Mouse (Mus musculus) neural tube, embryonic 13.5 days (tissue): ENCODE measurements at regions not wholly inside any gene's neighbourhood (a gene's known extent, or its start where the extent isn't known, plus 50 kb on each side); places are given as distances from the start of the nearest gene placed in this dataset.
A peak's percentile ranks its signal among the peaks of the same experiment; 100 is the strongest.

Source experiments
- ATAC-seq: fragments of 200-750 bp; cut with Nextera tagmentation; 2 replicates; pipeline ENCODE4 v1.8.0; 2017; ENCODE audit warnings: low read depth, mild to moderate bottlenecking, moderate TSS enrichment, moderate library complexity
- H3K27ac ChIP-seq: fragments of 300-500 bp; sonication (generic); replicated peaks from 2 replicates; pipeline ENCODE4 v1.5.1; 2015; ENCODE audit warnings: moderate library complexity, mild to moderate bottlenecking, inconsistent platforms
- H3K27me3 ChIP-seq: fragments of 300-500 bp; sonication (generic); 2 replicates; pipeline ENCODE4 v1.6.1; 2015; ENCODE audit warnings: mild to moderate bottlenecking, inconsistent platforms
- H3K36me3 ChIP-seq: fragments of 300-500 bp; sonication (generic); 2 replicates; pipeline ENCODE4 v1.6.1; 2015; ENCODE audit warnings: mild to moderate bottlenecking, inconsistent platforms
- H3K4me1 ChIP-seq: fragments of 300-500 bp; sonication (generic); replicated peaks from 2 replicates; pipeline ENCODE4 v1.6.1; 2015; ENCODE audit warnings: inconsistent platforms
- H3K4me2 ChIP-seq: fragments of 300-500 bp; sonication (generic); 2 replicates; pipeline ENCODE4 v1.6.1; 2015; ENCODE audit warnings: inconsistent platforms, mild to moderate bottlenecking, moderate library complexity
- H3K4me3 ChIP-seq: fragments of 300-500 bp; sonication (generic); 2 replicates; pipeline ENCODE4 v1.5.1; 2015; ENCODE audit warnings: mild to moderate bottlenecking, inconsistent platforms
- H3K9ac ChIP-seq: fragments of 300-500 bp; sonication (generic); 2 replicates; pipeline ENCODE4 v1.6.1; 2015; ENCODE audit warnings: moderate library complexity, mild to moderate bottlenecking, inconsistent platforms
- H3K9me3 ChIP-seq: fragments of 300-500 bp; sonication (generic); 2 replicates; pipeline ENCODE4 v1.6.1; 2016; ENCODE audit warnings: inconsistent platforms
- WGBS: fragments of 180-500 bp; shearing (Covaris S2); methylation state at CpG from one replicate; pipeline ENCODE4 v1.1.7; 2015; 5-methylcytosine and 5-hydroxymethylcytosine counted together

GRCm38 (mm10) chr5:119136916-119137315 is 533.6 kb upstream of the Tbx3 start:
- H3K4me2 ChIP-seq, result no peak overlapping the region
- no peak for ATAC-seq
- WGBS, result 79% methylated on average over 8 of the region's 8 CpGs
- H3K27me3 ChIP-seq, result no peaks in the 10 kb centered on the region
- H3K36me3 ChIP-seq, result no peaks in the 10 kb centered on the region
- peaks cover 13% of the 10 kb centered on the region for H3K4me1 ChIP-seq
- H3K4me3 ChIP-seq, result no peak overlapping the region
- no peak overlapping the region for H3K27ac ChIP-seq
- no peaks in the 10 kb centered on the region for H3K9me3 ChIP-seq
- no peak overlapping the region for H3K9ac ChIP-seq

GRCm38 (mm10) chr5:119137409-119137808 is 533.1 kb upstream of the Tbx3 start:
- Histone ChIP-seq H3K4me3 (no peak overlapping the region), H3K27ac (no peak overlapping the region), H3K4me2 (peak overlapping the region; percentile 9; the same call in 1 of the 2 replicates), H3K9ac (no peak overlapping the region), H3K4me1 (peaks cover 13% of the 10 kb centered on the region), H3K27me3 (no peaks in the 10 kb centered on the region), H3K9me3 (no peaks in the 10 kb centered on the region), H3K36me3 (no peaks in the 10 kb centered on the region)
- no peak for ATAC-seq
- WGBS, result 46% methylated on average over 13 of the region's 13 CpGs

GRCm38 (mm10) chr5:119137821-119138221 is 532.6 kb upstream of the Tbx3 start:
- H3K4me1 ChIP-seq, result peaks cover 13% of the 10 kb centered on the region
- H3K4me2 ChIP-seq, result peak overlapping the region; percentile 9; the same call in 1 of the 2 replicates
- no peak for ATAC-seq
- H3K4me3 ChIP-seq, result no peak overlapping the region
- H3K9ac ChIP-seq, result no peak overlapping the region
- no peaks in the 10 kb centered on the region for H3K27me3 ChIP-seq
- H3K36me3 ChIP-seq, result no peaks in the 10 kb centered on the region
- 45% methylated on average over 10 of the region's 10 CpGs for WGBS
- no peaks in the 10 kb centered on the region for H3K9me3 ChIP-seq
- no peak overlapping the region for H3K27ac ChIP-seq

GRCm38 (mm10) chr5:119138293-119138692 is 532.2 kb upstream of the Tbx3 start:
- WGBS, result 58% methylated on average over 14 of the region's 14 CpGs

GRCm38 (mm10) chr5:119139336-119139735 is 531.1 kb upstream of the Tbx3 start:
- no peaks in the 10 kb centered on the region for H3K27me3 ChIP-seq
- 26% methylated on average over 7 of the region's 7 CpGs for WGBS

More at GRCm38 (mm10) chr5:119138293-119138692, 532.2 kb upstream of the Tbx3 start:
- H3K36me3 ChIP-seq, result no peaks in the 10 kb centered on the region
- no peaks in the 10 kb centered on the region for H3K27me3 ChIP-seq
- no peak overlapping the region for H3K27ac ChIP-seq
- no peak overlapping the region for H3K9ac ChIP-seq
- no peaks in the 10 kb centered on the region for H3K9me3 ChIP-seq
- peaks cover 13% of the 10 kb centered on the region for H3K4me1 ChIP-seq
- ATAC-seq, result no peak
- no peak overlapping the region for H3K4me2 ChIP-seq
- no peak overlapping the region for H3K4me3 ChIP-seq

GRCm38 (mm10) chr5:119139816-119140215 is 530.7 kb upstream of the Tbx3 start:
- Histone ChIP-seq H3K9ac (no peak overlapping the region), H3K27ac (no peak overlapping the region), H3K4me1 (peaks cover 10% of the 10 kb centered on the region), H3K27me3 (no peaks in the 10 kb centered on the region), H3K4me3 (no peak overlapping the region), H3K4me2 (no peak overlapping the region), H3K36me3 (no peaks in the 10 kb centered on the region), H3K9me3 (no peaks in the 10 kb centered on the region)
- 81% methylated on average over 6 of the region's 6 CpGs for WGBS
- ATAC-seq, result no peak

More at GRCm38 (mm10) chr5:119139336-119139735, 531.1 kb upstream of the Tbx3 start:
- ATAC-seq, result no peak
- H3K27ac ChIP-seq, result no peak overlapping the region
- H3K4me3 ChIP-seq, result no peak overlapping the region
- H3K4me2 ChIP-seq, result no peak overlapping the region
- peaks cover 10% of the 10 kb centered on the region for H3K4me1 ChIP-seq
- no peaks in the 10 kb centered on the region for H3K9me3 ChIP-seq
- no peaks in the 10 kb centered on the region for H3K36me3 ChIP-seq
- no peak overlapping the region for H3K9ac ChIP-seq

- Histone ChIP-seq H3K27ac (no peak overlapping the region), H3K36me3 (no peaks in the 10 kb centered on the region), H3K4me3 (no peak overlapping the region), H3K4me1 (no peaks in the 10 kb centered on the region), H3K27me3 (no peaks in the 10 kb centered on the region), H3K9me3 (no peaks in the 10 kb centered on the region), H3K4me2 (no peak overlapping the region), H3K9ac (no peak overlapping the region)
- WGBS, result 69% methylated on average over 8 of the region's 8 CpGs
- ATAC-seq, result no peak
These were observed 527.1 kb upstream of the Tbx3 start for GRCm38 (mm10) chr5:119143411-119143810.

- H3K9me3 ChIP-seq, result no peaks in the 10 kb centered on the region
- no peak overlapping the region for H3K4me2 ChIP-seq
- H3K9ac ChIP-seq, result no peak overlapping the region
- no peaks in the 10 kb centered on the region for H3K27me3 ChIP-seq
- H3K27ac ChIP-seq, result no peak overlapping the region
- H3K36me3 ChIP-seq, result no peaks in the 10 kb centered on the region
- 86% methylated on average over 25 of the region's 25 CpGs for WGBS
- ATAC-seq, result no peak
- H3K4me3 ChIP-seq, result no peak overlapping the region
- H3K4me1 ChIP-seq, result no peaks in the 10 kb centered on the region
These were observed 520.9 kb upstream of the Tbx3 start for GRCm38 (mm10) chr5:119149389-119150185.

- Histone ChIP-seq H3K36me3 (no peaks in the 10 kb centered on the region), H3K4me1 (no peaks in the 10 kb centered on the region), H3K27me3 (no peaks in the 10 kb centered on the region), H3K9ac (no peak overlapping the region), H3K4me2 (no peak overlapping the region), H3K27ac (no peak overlapping the region), H3K9me3 (peaks cover 4% of the 10 kb centered on the region; the same call in 1 of the 2 replicates), H3K4me3 (no peak overlapping the region)
- ATAC-seq, result no peak
- 85% methylated on average over 5 of the region's 5 CpGs for WGBS
These were observed 517.4 kb upstream of the Tbx3 start for GRCm38 (mm10) chr5:119153086-119153485.

GRCm38 (mm10) chr5:119156638-119157037 is 513.8 kb upstream of the Tbx3 start:
- Histone ChIP-seq H3K9me3 (peaks cover 4% of the 10 kb centered on the region; the same call in 1 of the 2 replicates), H3K27me3 (no peaks in the 10 kb centered on the region), H3K36me3 (no peaks in the 10 kb centered on the region), H3K27ac (no peak overlapping the region), H3K9ac (no peak overlapping the region), H3K4me2 (no peak overlapping the region), H3K4me1 (no peaks in the 10 kb centered on the region), H3K4me3 (no peak overlapping the region)
- no peak for ATAC-seq
- 91% methylated on average over 6 of the region's 6 CpGs for WGBS

GRCm38 (mm10) chr5:119158171-119158570 is 512.3 kb upstream of the Tbx3 start:
- Histone ChIP-seq H3K9ac (no peak overlapping the region), H3K4me2 (no peak overlapping the region), H3K27me3 (no peaks in the 10 kb centered on the region), H3K36me3 (no peaks in the 10 kb centered on the region), H3K9me3 (peaks cover 4% of the 10 kb centered on the region; the same call in 1 of the 2 replicates), H3K4me3 (no peak overlapping the region), H3K27ac (no peak overlapping the region), H3K4me1 (no peaks in the 10 kb centered on the region)
- ATAC-seq, result no peak
- WGBS, result 91% methylated on average over 4 of the region's 4 CpGs

GRCm38 (mm10) chr5:119162132-119162675 is 508.3 kb upstream of the Tbx3 start:
- no peaks in the 10 kb centered on the region for H3K9me3 ChIP-seq
- H3K4me2 ChIP-seq, result no peak overlapping the region
- H3K9ac ChIP-seq, result no peak overlapping the region
- no peak for ATAC-seq
- H3K36me3 ChIP-seq, result no peaks in the 10 kb centered on the region
- H3K4me1 ChIP-seq, result no peaks in the 10 kb centered on the region
- no peak overlapping the region for H3K4me3 ChIP-seq
- H3K27me3 ChIP-seq, result no peaks in the 10 kb centered on the region
- H3K27ac ChIP-seq, result no peak overlapping the region; the same call in 1 of the 2 replicates
- WGBS, result 65% methylated on average over 13 of the region's 13 CpGs
